Mouse (Mus musculus) adrenal gland, postnatal 10 days (tissue): Measurements from ENCODE around the gene Palm3. TPM values are rescaled to one million over a fixed set of nuclear protein-coding genes. Genes with fewer than 3 reads are reported as not detected.

Source experiments
- DNase-seq: peaks from one replicate; pipeline ENCODE4 v3.0.0; 2021; ENCODE audit warnings: mixed read lengths
- total RNA-seq, 2 experiments: library from RNA; stranded (reverse); gene quantifications; 2 replicates each; pipeline ENCODE4 v1.2.3; 2021

Palm3 gene
- total RNA-seq, 2 experiments from 2014 or later = 0.57 to 0.70 TPM

- no peak for DNase-seq
These were observed 2.4 kb downstream of the Palm3 start for GRCm38 (mm10) chr8:84023631-84024030.

GRCm38 (mm10) chr8:84024171-84024570, 2.9 kb downstream of the Palm3 start:
- peak; percentile 71 for DNase-seq

- peak; percentile 70 for DNase-seq
These were observed 4.6 kb downstream of the Palm3 start for GRCm38 (mm10) chr8:84025863-84026262.

- DNase-seq = no peak
These were observed 6.2 kb downstream of the Palm3 start for GRCm38 (mm10) chr8:84027449-84027848.

- no peak for DNase-seq
These were observed 8.0 kb downstream of the Palm3 start for GRCm38 (mm10) chr8:84029272-84029671.

GRCm38 (mm10) chr8:84032777-84033176, 11.5 kb downstream of the Palm3 start:
- DNase-seq = no peak

- DNase-seq = peak; percentile 59
These were observed 16.7 kb downstream of the Palm3 start for GRCm38 (mm10) chr8:84038015-84038414.

- DNase-seq = peak; percentile 86
These were observed 17.8 kb downstream of the Palm3 start for GRCm38 (mm10) chr8:84039050-84039449.

GRCm38 (mm10) chr8:84042066-84042947, 21.0 kb downstream of the Palm3 start, which contains the start of gene Il27ra:
Il27ra (minus strand) TSS chr8:84042589.
- peak; percentile 79 for DNase-seq

GRCm38 (mm10) chr8:84042948-84043342, 21.7 kb downstream of the Palm3 start:
- no peak for DNase-seq

- no peak for DNase-seq
These were observed 22.8 kb downstream of the Palm3 start for GRCm38 (mm10) chr8:84044103-84044502.

- DNase-seq = no peak
These were observed 23.6 kb downstream of the Palm3 start, which contains the start of gene Rln3 for GRCm38 (mm10) chr8:84044900-84045299. Rln3 (minus strand) TSS chr8:84045000.

GRCm38 (mm10) chr8:84046505-84046904, 25.2 kb downstream of the Palm3 start:
- no peak for DNase-seq

- no peak for DNase-seq
These were observed 26.9 kb downstream of the Palm3 start for GRCm38 (mm10) chr8:84048171-84048570.

- DNase-seq = no peak
These were observed 31.5 kb downstream of the Palm3 start for GRCm38 (mm10) chr8:84052746-84053145.

- no peak for DNase-seq
These were observed 32.0 kb downstream of the Palm3 start for GRCm38 (mm10) chr8:84053229-84053628.

- no peak for DNase-seq
These were observed 36.6 kb downstream of the Palm3 start for GRCm38 (mm10) chr8:84057827-84058226.

- no peak for DNase-seq
These were observed 38.0 kb downstream of the Palm3 start for GRCm38 (mm10) chr8:84059226-84059625.

- DNase-seq = no peak
These were observed 39.0 kb downstream of the Palm3 start for GRCm38 (mm10) chr8:84060245-84060644.

GRCm38 (mm10) chr8:84063861-84064610, 42.8 kb downstream of the Palm3 start:
- no peak for DNase-seq

- DNase-seq = no peak
These were observed 43.8 kb downstream of the Palm3 start, which contains the start of gene Gm10643 for GRCm38 (mm10) chr8:84065037-84065436. Gm10643 (minus strand) TSS chr8:84065137.

GRCm38 (mm10) chr8:84065457-84066072, 44.3 kb downstream of the Palm3 start:
- no peak for DNase-seq
